Mouse (Mus musculus) bone marrow macrophage, adult 2 months (primary cell): ENCODE measurements around the gene Krr1.

ENCODE experiments used
- CTCF ChIP-seq: IDR thresholded peaks from 2 replicates; pipeline ENCODE4 v1.5.1; 2012; ENCODE audit warnings: low read depth, mild to moderate bottlenecking, low read length, moderate library complexity
- POLR2A ChIP-seq: IDR thresholded peaks from 2 replicates; pipeline ENCODE4 v1.6.1; 2012; ENCODE audit warnings: mild to moderate bottlenecking, low read depth, low read length, borderline replicate concordance

GRCm38 (mm10) chr10:111959353-111959752 lies 13.1 kb upstream of the Krr1 start:
- TF ChIP-seq POLR2A: no peak
- no peak for TF ChIP-seq CTCF
